Mouse (Mus musculus): ENCODE measurements around the gene Gpx7.

GRCm38 (mm10) chr4:108372166-108372565 lies 34.6 kb downstream of the Gpx7 start:
- TF ChIP-seq POLR2AphosphoS5 (IDR thresholded peaks at IDR 0.05; ENCODE audit: insufficient replicate concordance, low read depth, low read length) (no peak), CTCF (IDR thresholded peaks at IDR 0.05; ENCODE audit: low read depth, low read length) (no peak)
